In genomic region chr5:33283951-33284350, GRCm38 (mm10) we compare ENCODE assay signal across 27 mouse cellular contexts. TPM values are rescaled to one million over a fixed set of nuclear protein-coding genes. Genes with fewer than 3 reads are reported as not detected.
DNase-seq lines count a peak whose midpoint lies in the region; ATAC-seq and TF ChIP-seq lines count a peak whose summit lies in the region.
"Had no signal": no experiment of that assay in that cellular context is flagged by ENCODE, and none has a peak within 500 bp of the region (broad histone marks: within the 10 kb centered on the region; RNA-seq: fewer than 3 reads in every experiment).

No protein-coding gene starts in this region.

- H3K4me1 ChIP-seq in neural tube, embryonic 14.5 days (ENCODE audit: control insufficient read depth, insufficient read depth, low read length): 0 out of 2 replicates have a peak, but pooled peaks cover 4% of the 10 kb centered on the region
- H3K4me1 ChIP-seq in lung, adult 2 months (ENCODE audit: control insufficient read depth, insufficient read depth, low read length): no peaks in the 10 kb centered on the region
- H3K4me1 ChIP-seq: forebrain, embryonic 12.5 days; heart, embryonic 15.5 days; intestine, embryonic 15.5 days had no signal

- no peaks in the 10 kb centered on the region for H3K36me3 ChIP-seq in neural tube, embryonic 14.5 days (ENCODE audit: control insufficient read depth, insufficient read depth, low read length)
- H3K36me3 ChIP-seq: embryonic facial prominence, embryonic 12.5 days; forebrain, embryonic 12.5 days; heart, embryonic 15.5 days; hindbrain, embryonic 15.5 days; intestine, embryonic 15.5 days had no signal

- TF ChIP-seq POLR2A in lung, adult 2 months (IDR thresholded peaks at IDR 0.05; ENCODE audit: borderline replicate concordance, extremely low read depth, low read depth, low read length): no peak

- no peak overlapping the region for H3K4me3 ChIP-seq in neural tube, embryonic 14.5 days (ENCODE audit: low read depth, low read length)
- no peak overlapping the region for H3K4me3 ChIP-seq in lung, adult 2 months (replicated peaks; ENCODE audit: extremely low read depth, low read depth, low read length)
- H3K4me3 ChIP-seq: embryonic facial prominence, embryonic 12.5 days; erythroblast, embryonic 14.5 days; forebrain, embryonic 12.5 days; heart, embryonic 15.5 days; hindbrain, embryonic 15.5 days; intestine, embryonic 15.5 days; left cerebral cortex, adult 2 months had no signal

- H3K9ac ChIP-seq in neural tube, embryonic 14.5 days (replicated peaks; ENCODE audit: low read depth, low read length): no peak overlapping the region
- H3K9ac ChIP-seq: embryonic facial prominence, embryonic 12.5 days; forebrain, embryonic 12.5 days; heart, embryonic 15.5 days; hindbrain, embryonic 15.5 days; intestine, embryonic 15.5 days; liver, postnatal 0 days had no signal

- H3K27ac ChIP-seq in neural tube, embryonic 14.5 days (ENCODE audit: low read depth, low read length): 0 out of 2 replicates have a peak overlapping the region, but pooled peaks have one; percentile 16
- H3K27ac ChIP-seq: embryonic facial prominence, embryonic 12.5 days; forebrain, embryonic 12.5 days; heart, embryonic 15.5 days; hindbrain, embryonic 15.5 days; intestine, embryonic 15.5 days; left cerebral cortex, adult 2 months had no signal

- TF ChIP-seq CTCF in lung, adult 2 months (IDR thresholded peaks at IDR 0.05; ENCODE audit: insufficient read depth, low read length): no peak

- no peaks in the 10 kb centered on the region for H3K9me3 ChIP-seq in neural tube, embryonic 14.5 days (ENCODE audit: control insufficient read depth, low read length)
- H3K9me3 ChIP-seq: embryonic facial prominence, embryonic 12.5 days; forebrain, embryonic 12.5 days; heart, embryonic 15.5 days; hindbrain, embryonic 15.5 days; intestine, embryonic 15.5 days had no signal

- WGBS in neural tube, embryonic 14.5 days: 70% methylated on average over 7 of the region's 7 CpGs
- WGBS in lung, adult 2 months: 62% methylated on average over 7 of the region's 7 CpGs

- DNase-seq in neural tube, embryonic 10.5 days (ENCODE audit: extremely low spot score, low spot score): no peak
- peak; percentile 74 for DNase-seq in kidney, adult 9 months
- peak; percentile 51 to 85 for DNase-seq in kidney, postnatal 25 days
- no peak for DNase-seq in heart, adult 8-10 months (ENCODE audit: low spot score)
- no peak for DNase-seq in lung, adult 2 months
- no peak for DNase-seq in left cerebral cortex, adult 18-20 months (ENCODE audit: low spot score in 2 of 2)
- DNase-seq: adrenal gland, adult 8-10 months; B cell, adult 2 months; cerebellum, adult 18-20 months; cerebellum, postnatal 14 days; gastrocnemius, postnatal 36 days; heart, postnatal 36 days; liver, postnatal 0 days; lung, postnatal 10 days; right cerebral cortex, postnatal 14 days; thymus, postnatal 25 days had no signal

- H3K4me2 ChIP-seq in neural tube, embryonic 14.5 days (ENCODE audit: low read depth, low read length): no peak overlapping the region
- H3K4me2 ChIP-seq: embryonic facial prominence, embryonic 12.5 days; forebrain, embryonic 12.5 days; heart, embryonic 15.5 days; hindbrain, embryonic 15.5 days; intestine, embryonic 15.5 days; liver, embryonic 11.5 days; midbrain, embryonic 11.5 days had no signal

- H3K27me3 ChIP-seq in neural tube, embryonic 14.5 days (ENCODE audit: control insufficient read depth, insufficient read depth, low read length): no peaks in the 10 kb centered on the region
- H3K27me3 ChIP-seq: embryonic facial prominence, embryonic 12.5 days; heart, embryonic 15.5 days; hindbrain, embryonic 15.5 days; intestine, embryonic 15.5 days had no signal

- ATAC-seq in neural tube, embryonic 14.5 days (ENCODE audit: low read depth): no peak
- ATAC-seq: activated CD4-positive, CD25-positive, alpha-beta regulatory T cell, adult 4 months; intestine, embryonic 15.5 days; liver, postnatal 0 days had no signal

RNA-seq across cellular contexts. Expression of gene Ctbp1, which starts 9.2 kb away (rescaled TPM):
- polyA plus RNA-seq in neural tube, embryonic 14.5 days (2014; fragmentation: Nextera tagmentation; extraction: Ambion mirVana): 513 and 549 TPM in 2 replicates
- total RNA-seq in heart, adult 8-10 months (2022): 100 to 1,000 TPM; 213 to 238 (median 226) TPM
- polyA plus RNA-seq in lung, adult 2 months (2012; rRNA removed): 304 and 332 TPM in 2 replicates
- total RNA-seq in left cerebral cortex, adult 18-20 months (2021): 100 to 1,000 TPM; 340 to 348 TPM

RNA-seq across cellular contexts. Expression of gene Maea, which starts 51.4 kb away (rescaled TPM):
- polyA plus RNA-seq in neural tube, embryonic 14.5 days (2014; fragmentation: Nextera tagmentation; extraction: Ambion mirVana): 117 and 127 TPM in 2 replicates
- total RNA-seq in heart, adult 8-10 months (2022): 10 to 100 TPM; 82.1 to 97.8 (median 88.0) TPM
- polyA plus RNA-seq in lung, adult 2 months (2012; rRNA removed): 97.4 and 114 TPM in 2 replicates
- total RNA-seq in left cerebral cortex, adult 18-20 months (2021): 100 to 1,000 TPM; 102 to 109 TPM

Comparison
In these comparisons a context has a peak if more than half of its experiments do, and no peak if none do; other contexts are left out.
1. DNase-seq: peak in kidney, adult 9 months (single experiment) and kidney, postnatal 25 days (2 of 2); none in neural tube, embryonic 10.5 days (single experiment), heart, adult 8-10 months (single experiment), lung, adult 2 months (single experiment) and left cerebral cortex, adult 18-20 months (0 of 2).